8 mouse cellular contexts compared by ENCODE assay signal in genomic region chr1:172127487-172127886, GRCm38 (mm10). TPM values are rescaled to one million over a fixed set of nuclear protein-coding genes. Genes with fewer than 3 reads are reported as not detected.
DNase-seq lines count a peak whose midpoint lies in the region; ATAC-seq and TF ChIP-seq lines count a peak whose summit lies in the region.

No protein-coding gene starts in this region.

- no peak overlapping the region for H3K27ac ChIP-seq in lung, embryonic 14.5 days (ENCODE audit: low read depth)
- no peak overlapping the region for H3K27ac ChIP-seq in embryonic fibroblast, embryonic 13.5 days (ENCODE audit: insufficient read depth, low read length)
- no peak overlapping the region for H3K27ac ChIP-seq in midbrain, embryonic 15.5 days

- no peaks in the 10 kb centered on the region for H3K9me3 ChIP-seq in lung, embryonic 14.5 days (ENCODE audit: low read depth, low read length)
- no peaks in the 10 kb centered on the region for H3K9me3 ChIP-seq in midbrain, embryonic 15.5 days

- ATAC-seq in lung, embryonic 14.5 days (ENCODE audit: insufficient read depth) = no peak
- ATAC-seq in midbrain, embryonic 15.5 days (replicated peaks) = no peak
- ATAC-seq in megakaryocyte progenitor cell, adult 5-6 weeks (replicated peaks; ENCODE audit: poor library complexity) = no peak

- peaks cover 46% of the 10 kb centered on the region for H3K36me3 ChIP-seq in lung, embryonic 14.5 days (ENCODE audit: insufficient read depth)
- H3K36me3 ChIP-seq in midbrain, embryonic 15.5 days (replicated peaks) = peaks cover 39% of the 10 kb centered on the region

- TF ChIP-seq CTCF in lung, embryonic 14.5 days (IDR thresholded peaks at IDR 0.05; ENCODE audit: low read depth) = no peak
- TF ChIP-seq CTCF in embryonic fibroblast, embryonic 13.5 days (IDR thresholded peaks at IDR 0.05; ENCODE audit: borderline replicate concordance, insufficient read depth, low read length) = no peak

- no peak for DNase-seq in lung, embryonic 14.5 days
- no peak for DNase-seq in lung, postnatal 4 days
- peak; percentile 31 for DNase-seq in kidney, adult 18-20 months
- no peak for DNase-seq in gastrocnemius, postnatal 10 days
- no peak for DNase-seq in spleen, postnatal 4 days (ENCODE audit: low spot score in 2 of 2)

- peak overlapping the region; percentile 86 for H3K4me3 ChIP-seq in lung, embryonic 14.5 days (ENCODE audit: low read depth, low read length)
- H3K4me3 ChIP-seq in embryonic fibroblast, embryonic 13.5 days (ENCODE audit: insufficient read depth, low read length) = peak overlapping the region; percentile 83
- H3K4me3 ChIP-seq in midbrain, embryonic 15.5 days = peak overlapping the region; percentile 80

- peak overlapping the region; percentile 88 for H3K9ac ChIP-seq in lung, embryonic 14.5 days
- H3K9ac ChIP-seq in midbrain, embryonic 15.5 days = peak overlapping the region; percentile 70

- TF ChIP-seq POLR2A in embryonic fibroblast, embryonic 13.5 days (IDR thresholded peaks at IDR 0.05; ENCODE audit: low read depth, low read length) = no peak

- H3K4me2 ChIP-seq in lung, embryonic 14.5 days = peak overlapping the region; percentile 75
- H3K4me2 ChIP-seq in midbrain, embryonic 15.5 days = peak overlapping the region; percentile 71

- peaks cover 4% of the 10 kb centered on the region; the same call in 1 of the 2 replicates for H3K4me1 ChIP-seq in lung, embryonic 14.5 days (ENCODE audit: insufficient read depth)
- no peaks in the 10 kb centered on the region for H3K4me1 ChIP-seq in embryonic fibroblast, embryonic 13.5 days (ENCODE audit: control insufficient read depth, insufficient read depth, low read length)
- peaks cover 14% of the 10 kb centered on the region for H3K4me1 ChIP-seq in midbrain, embryonic 15.5 days

- 23% methylated on average over 5 of the region's 5 CpGs for WGBS in lung, embryonic 14.5 days
- 50% methylated on average over 5 of the region's 5 CpGs for WGBS in midbrain, embryonic 15.5 days

- no peaks in the 10 kb centered on the region for H3K27me3 ChIP-seq in lung, embryonic 14.5 days (ENCODE audit: insufficient read depth, low read length)
- no peaks in the 10 kb centered on the region for H3K27me3 ChIP-seq in midbrain, embryonic 15.5 days (replicated peaks)

RNA-seq across cellular contexts. Expression of gene Pex19, which starts 0.9 kb away (rescaled TPM):
- polyA plus RNA-seq in lung, embryonic 14.5 days (2014; fragmentation: Nextera tagmentation; extraction: Ambion mirVana) = 110 and 112 TPM in 2 replicates
- polyA plus RNA-seq in embryonic fibroblast, embryonic 13.5 days (2011; ENCODE audit: insufficient read length, low read depth, missing spikeins) = 88.3 and 98.7 TPM in 2 replicates
- polyA plus RNA-seq in midbrain, embryonic 15.5 days (2015; fragmentation: Nextera tagmentation; extraction: Ambion mirVana) = 165 and 168 TPM in 2 replicates
- total RNA-seq in gastrocnemius, postnatal 10 days (2021) = 100 to 1,000 TPM; 104 to 106 TPM
- 24.2 and 24.9 TPM in 2 replicates for total RNA-seq in megakaryocyte progenitor cell, adult 5-6 weeks (2015)
- total RNA-seq in megakaryocyte progenitor cell, adult 5-6 weeks (2017) = 31.2 and 38.4 TPM in 2 replicates

RNA-seq across cellular contexts. Expression of gene Dcaf8, which starts 20.4 kb away (rescaled TPM):
- polyA plus RNA-seq in lung, embryonic 14.5 days (2014; fragmentation: Nextera tagmentation; extraction: Ambion mirVana) = 108 and 111 TPM in 2 replicates
- 73.1 and 83.4 TPM in 2 replicates for polyA plus RNA-seq in embryonic fibroblast, embryonic 13.5 days (2011; ENCODE audit: insufficient read length, low read depth, missing spikeins)
- 93.0 and 94.7 TPM in 2 replicates for polyA plus RNA-seq in midbrain, embryonic 15.5 days (2015; fragmentation: Nextera tagmentation; extraction: Ambion mirVana)
- 100 to 1,000 TPM; 132 to 146 TPM for total RNA-seq in gastrocnemius, postnatal 10 days (2021)
- 26.0 and 46.0 TPM in 2 replicates for total RNA-seq in megakaryocyte progenitor cell, adult 5-6 weeks (2015)
- total RNA-seq in megakaryocyte progenitor cell, adult 5-6 weeks (2017) = 93.6 and 140 TPM in 2 replicates

RNA-seq across cellular contexts. Expression of gene Ncstn, which starts 44.9 kb away (rescaled TPM):
- polyA plus RNA-seq in lung, embryonic 14.5 days (2014; fragmentation: Nextera tagmentation; extraction: Ambion mirVana) = 131 and 133 TPM in 2 replicates
- polyA plus RNA-seq in embryonic fibroblast, embryonic 13.5 days (2011; ENCODE audit: insufficient read length, low read depth, missing spikeins) = 122 and 145 TPM in 2 replicates
- 116 and 122 TPM in 2 replicates for polyA plus RNA-seq in midbrain, embryonic 15.5 days (2015; fragmentation: Nextera tagmentation; extraction: Ambion mirVana)
- 10 to 100 TPM; 43.2 to 47.5 TPM for total RNA-seq in gastrocnemius, postnatal 10 days (2021)
- 68.0 and 69.0 TPM in 2 replicates for total RNA-seq in megakaryocyte progenitor cell, adult 5-6 weeks (2015)
- total RNA-seq in megakaryocyte progenitor cell, adult 5-6 weeks (2017) = 26.3 and 35.5 TPM in 2 replicates

RNA-seq across cellular contexts. Expression of gene Copa, which starts 45.2 kb away (rescaled TPM):
- 218 and 226 TPM in 2 replicates for polyA plus RNA-seq in lung, embryonic 14.5 days (2014; fragmentation: Nextera tagmentation; extraction: Ambion mirVana)
- polyA plus RNA-seq in embryonic fibroblast, embryonic 13.5 days (2011; ENCODE audit: insufficient read length, low read depth, missing spikeins) = 369 and 398 TPM in 2 replicates
- 199 and 209 TPM in 2 replicates for polyA plus RNA-seq in midbrain, embryonic 15.5 days (2015; fragmentation: Nextera tagmentation; extraction: Ambion mirVana)
- total RNA-seq in gastrocnemius, postnatal 10 days (2021) = 100 to 1,000 TPM in 1 of 2 experiments, 10 to 100 TPM in 1; 97.9 to 117 TPM
- 146 and 159 TPM in 2 replicates for total RNA-seq in megakaryocyte progenitor cell, adult 5-6 weeks (2015)
- total RNA-seq in megakaryocyte progenitor cell, adult 5-6 weeks (2017) = 140 and 152 TPM in 2 replicates
